Mouse (Mus musculus) MEL (cell line): ENCODE measurements around the gene Adam17.

ENCODE experiments used
- CHD1 ChIP-seq: IDR thresholded peaks from 2 replicates; pipeline ENCODE4 v1.6.1; 2012; ENCODE audit warnings: low read depth, mild to moderate bottlenecking, inconsistent platforms, low read length, improper control_type of control experiment
- EP300 ChIP-seq, 2 experiments: IDR thresholded peaks; 2 replicates each; pipeline ENCODE4 v1.6.1; 2011; ENCODE audit warnings: improper control_type of control experiment in 2 of 2, low read length in 2 of 2, low read depth in 1 of 2, mild to moderate bottlenecking in 1 of 2
- POLR2A ChIP-seq, 2 experiments: IDR thresholded peaks; 2 replicates each; pipeline ENCODE4 v1.6.1; 2011 to 2012; ENCODE audit warnings: low read length in 2 of 2, mild to moderate bottlenecking in 2 of 2, control low read depth in 1 of 2, improper control_type of control experiment in 1 of 2, low read depth in 1 of 2, moderate library complexity in 1 of 2; ENCODE audit not compliant: control insufficient read depth in 1 of 2, insufficient read depth in 1 of 2, poor library complexity in 1 of 2

DNA sequence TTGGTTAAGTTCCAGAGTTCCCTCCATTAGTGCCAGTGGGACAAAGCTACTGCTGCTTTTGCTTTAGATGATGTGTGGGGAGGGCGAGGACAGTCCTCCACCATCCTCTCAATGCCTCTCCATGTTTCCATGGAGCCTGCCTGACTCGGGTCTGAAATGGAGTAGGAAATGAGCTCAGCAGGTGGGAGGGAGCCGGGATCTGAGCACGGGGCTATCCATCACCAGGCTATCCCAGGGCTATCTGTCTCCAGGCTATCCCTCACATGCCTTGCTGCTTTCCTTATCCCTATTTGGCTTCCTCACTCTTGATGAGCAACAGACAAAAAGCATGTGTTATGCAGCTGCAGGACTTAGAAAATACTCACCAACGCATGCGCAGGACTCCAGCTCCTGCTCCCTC is 41.7 kb downstream of the Adam17 start:
- TF ChIP-seq EP300 (IDR thresholded peaks at IDR 0.05; ENCODE audit: low read depth in 1 of 2, low read length in 2 of 2) = no peak
- no peak for TF ChIP-seq CHD1
- no peak for TF ChIP-seq POLR2A (IDR thresholded peaks at IDR 0.05; ENCODE audit: control insufficient read depth in 1 of 2, insufficient read depth in 1 of 2, low read depth in 1 of 2, low read length in 2 of 2, poor library complexity in 1 of 2)
